In genomic region chr11:69711082-69711481, GRCm38 (mm10) we compare ENCODE assay signal across 23 mouse cellular contexts. TPM values are rescaled to one million over a fixed set of nuclear protein-coding genes. Genes with fewer than 3 reads are reported as not detected.
"Had no signal": no experiment of that assay in that cellular context is flagged by ENCODE, and none has a peak within 500 bp of the region (broad histone marks: within the 10 kb centered on the region; RNA-seq: fewer than 3 reads in every experiment).

No protein-coding gene starts in this region.

- H3K27me3 ChIP-seq: heart, embryonic 12.5 days; intestine, embryonic 15.5 days; limb, embryonic 12.5 days had no signal

- H3K4me2 ChIP-seq: heart, embryonic 12.5 days; hindbrain, embryonic 12.5 days; hindbrain, embryonic 14.5 days; intestine, embryonic 15.5 days; limb, embryonic 12.5 days had no signal

- H3K4me3 ChIP-seq: gastrocnemius, adult 2 months; heart, embryonic 10.5 days; heart, embryonic 12.5 days; hindbrain, embryonic 10.5 days; hindbrain, embryonic 12.5 days; intestine, embryonic 15.5 days; layer of hippocampus, adult 2 months; left cerebral cortex, adult 2 months; limb, embryonic 10.5 days; limb, embryonic 12.5 days had no signal

- H3K9ac ChIP-seq: heart, embryonic 12.5 days; hindbrain, embryonic 12.5 days; hindbrain, embryonic 14.5 days; intestine, embryonic 15.5 days; limb, embryonic 12.5 days had no signal

- H3K9me3 ChIP-seq: heart, embryonic 10.5 days; heart, embryonic 12.5 days; hindbrain, embryonic 10.5 days; hindbrain, embryonic 12.5 days; intestine, embryonic 15.5 days; limb, embryonic 10.5 days; limb, embryonic 12.5 days had no signal

- DNase-seq: gastrocnemius, adult 2 months; gastrocnemius, postnatal 10 days; gastrocnemius, postnatal 25 days; heart, adult 18-20 months; heart, postnatal 10 days; heart, postnatal 4 days; kidney, adult 18-20 months; kidney, adult 8-10 months; kidney, postnatal 10 days; kidney, postnatal 4 days had no signal

- H3K36me3 ChIP-seq: heart, embryonic 10.5 days; heart, embryonic 12.5 days; hindbrain, embryonic 10.5 days; hindbrain, embryonic 12.5 days; intestine, embryonic 15.5 days; limb, embryonic 10.5 days; limb, embryonic 12.5 days had no signal

- ATAC-seq: hindbrain, embryonic 16.5 days; inflammation-experienced regulatory T-cells, adult 6 months; intestine, embryonic 15.5 days; intestine, postnatal 0 days had no signal

- H3K27ac ChIP-seq: gastrocnemius, adult 2 months; heart, embryonic 10.5 days; hindbrain, embryonic 10.5 days; hindbrain, embryonic 12.5 days; hindbrain, embryonic 14.5 days; intestine, embryonic 15.5 days; left cerebral cortex, adult 2 months; limb, embryonic 10.5 days; limb, embryonic 12.5 days had no signal

RNA-seq across cellular contexts. Expression of gene Tnfsfm13, which starts 15.2 kb away (rescaled TPM):
- polyA plus RNA-seq: inflammation-experienced regulatory T-cells, adult 6 months had no signal

RNA-seq across cellular contexts. Expression of gene Tnfsf12, which starts 15.4 kb away (rescaled TPM):
- polyA plus RNA-seq: inflammation-experienced regulatory T-cells, adult 6 months had no signal

RNA-seq across cellular contexts. Expression of gene Tnfsf13, which starts 25.5 kb away (rescaled TPM):
- polyA plus RNA-seq: inflammation-experienced regulatory T-cells, adult 6 months had no signal
